Mouse (Mus musculus) lung, adult 2 months (tissue): ENCODE results near the gene H2-T24. TPM values are rescaled to one million over a fixed set of nuclear protein-coding genes. Genes with fewer than 3 reads are reported as not detected.

ENCODE experiments used
- DNase-seq: peaks from one replicate; pipeline ENCODE4 v3.0.0; 2022
- H3K4me1 ChIP-seq: fragments of 200-500 bp; 2 replicates; pipeline ENCODE4 v1.6.1; 2011; ENCODE audit warnings: low read length; ENCODE audit not compliant: control insufficient read depth, insufficient read depth
- H3K4me3 ChIP-seq: fragments of 200-500 bp; replicated peaks from 2 replicates; pipeline ENCODE3; 2011; ENCODE audit warnings: low read depth, mild to moderate bottlenecking, control low read depth, low read length; ENCODE audit errors: extremely low read depth
- CTCF ChIP-seq: fragments of 200-500 bp; IDR thresholded peaks from 2 replicates; pipeline ENCODE4 v1.5.1; 2011; ENCODE audit warnings: mild to moderate bottlenecking, low read length, control low read depth; ENCODE audit not compliant: insufficient read depth
- POLR2A ChIP-seq: fragments of 200-500 bp; IDR thresholded peaks from 2 replicates; pipeline ENCODE4 v1.6.1; 2011; ENCODE audit warnings: low read depth, mild to moderate bottlenecking, control low read depth, low read length, borderline replicate concordance; ENCODE audit errors: extremely low read depth
- WGBS: fragments of 180-500 bp; shearing (Covaris S2); methylation state at CpG from one replicate; pipeline ENCODE4 v1.1.7; 2018; 5-methylcytosine and 5-hydroxymethylcytosine counted together
- polyA plus RNA-seq: library from polyadenylated mRNA; depleted of rRNA; stranded (reverse); fragments of >200 nt; gene quantifications from 2 replicates; pipeline ENCODE4 v1.2.3, GENCODE M21; 2012; rRNA removed

H2-T24 gene
- polyA plus RNA-seq, 1 experiment = 16.5 TPM

- TF ChIP-seq POLR2A (peak; percentile 82), CTCF (no peak)
- Histone ChIP-seq H3K4me3 (peak within 1 kb of the TSS; percentile 90), H3K4me1 (peaks cover 9% of the 10 kb centered on the region; the same call in 1 of the 2 replicates)
- WGBS = under 1% methylated on average over 68 of the region's 68 CpGs
- peak; percentile 100 for DNase-seq
Measured at GRCm38 (mm10) chr17:35969418-35970389, 50.7 kb downstream of the H2-T24 start, which contains the start of gene Abcf1. Gene Abcf1 (minus strand): TSS chr17:35969761.

- peaks cover 9% of the 10 kb centered on the region; the same call in 1 of the 2 replicates for H3K4me1 ChIP-seq
- no peak overlapping the region for H3K4me3 ChIP-seq
- TF ChIP-seq CTCF = no peak
- no peak for TF ChIP-seq POLR2A
- no peak for DNase-seq
- 78% methylated on average over 2 of the region's 2 CpGs for WGBS
Measured at GRCm38 (mm10) chr17:35967621-35968020, 52.7 kb downstream of the H2-T24 start.

DNA sequence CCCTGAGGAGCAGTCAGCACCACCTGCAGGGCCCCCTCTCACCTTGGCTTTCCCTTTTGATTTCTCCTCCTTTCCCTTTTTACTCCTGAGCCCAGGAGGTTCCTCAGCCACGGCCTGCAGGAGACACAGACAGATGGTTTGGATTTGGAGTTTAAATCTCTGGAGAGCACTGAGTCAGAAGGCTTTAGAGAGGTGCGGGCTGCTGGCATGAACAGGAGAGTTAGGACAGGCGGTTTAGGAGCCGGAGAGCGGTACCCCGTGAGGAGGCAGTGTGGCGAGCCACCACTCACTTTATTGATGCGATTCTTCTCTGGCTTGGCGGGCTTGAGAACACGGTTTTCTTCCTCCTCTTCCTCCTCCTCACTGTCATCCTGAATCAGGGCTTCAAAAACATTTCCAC is 57.1 kb downstream of the H2-T24 start:
- Histone ChIP-seq H3K4me1 (0 out of 2 replicates have a peak, but pooled peaks cover under 1% of the 10 kb centered on the region), H3K4me3 (no peak overlapping the region)
- 88% methylated on average over 10 of the region's 10 CpGs for WGBS
- TF ChIP-seq POLR2A (no peak), CTCF (no peak)
- DNase-seq = no peak

- Histone ChIP-seq H3K4me1 (no peaks in the 10 kb centered on the region), H3K4me3 (no peak overlapping the region)
- WGBS = 94% methylated on average over 15 of the region's 15 CpGs
- TF ChIP-seq CTCF (no peak), POLR2A (no peak)
- DNase-seq = no peak
Measured at GRCm38 (mm10) chr17:35958533-35959223, 61.7 kb downstream of the H2-T24 start.

Other genes with a start within 250 kb of the H2-T24 start
- 133 TPM in 2 replicates for gene Ier3, start 198.9 kb downstream of the H2-T24 start, polyA plus RNA-seq
- 81.9 and 89.7 TPM in 2 replicates for gene Flot1, start 197.3 kb downstream of the H2-T24 start, polyA plus RNA-seq
- gene Tubb5, start 182.3 kb downstream of the H2-T24 start, polyA plus RNA-seq = 258 and 298 TPM in 2 replicates
- gene Mdc1, start 179.0 kb downstream of the H2-T24 start, polyA plus RNA-seq = 6.8 and 8.2 TPM in 2 replicates
- 16.5 and 26.2 TPM in 2 replicates for gene Nrm, start 159.2 kb downstream of the H2-T24 start, polyA plus RNA-seq
- 53.9 and 61.5 TPM in 2 replicates for gene Ppp1r18, start 155.0 kb downstream of the H2-T24 start, polyA plus RNA-seq
- gene Dhx16, start 140.7 kb downstream of the H2-T24 start, polyA plus RNA-seq = 62.8 and 70.1 TPM in 2 replicates
- gene 2310061I04Rik, start 123.1 kb downstream of the H2-T24 start, polyA plus RNA-seq = 36.1 and 38.1 TPM in 2 replicates
- gene Atat1, start 110.5 kb downstream of the H2-T24 start, polyA plus RNA-seq = 49.4 and 57.7 TPM in 2 replicates
- 30.4 and 43.8 TPM in 2 replicates for gene Mrps18b, start 104.2 kb downstream of the H2-T24 start, polyA plus RNA-seq
- 27.4 and 28.6 TPM in 2 replicates for gene Ppp1r10, start 104.1 kb downstream of the H2-T24 start, polyA plus RNA-seq
- 56.3 and 60.6 TPM in 2 replicates for gene Abcf1, start 50.8 kb downstream of the H2-T24 start, polyA plus RNA-seq
- 34.1 and 37.1 TPM in 2 replicates for gene Gnl1, start 40.7 kb downstream of the H2-T24 start, polyA plus RNA-seq
- 16.0 and 19.0 TPM in 2 replicates for gene Prr3, start 40.3 kb downstream of the H2-T24 start, polyA plus RNA-seq
- 180 and 232 TPM in 2 replicates for gene H2-T23, start 12.3 kb upstream of the H2-T24 start, polyA plus RNA-seq
- gene H2-T22, start 22.2 kb upstream of the H2-T24 start, polyA plus RNA-seq = 53.9 and 55.1 TPM in 2 replicates
- not detected in 2 replicates for gene Gm6034, start 22.4 kb upstream of the H2-T24 start, polyA plus RNA-seq
- gene Gm11127, start 37.8 kb upstream of the H2-T24 start, polyA plus RNA-seq = not detected in 2 replicates
- 0.22 and 0.29 TPM in 2 replicates for gene Gm19684, start 101.1 kb upstream of the H2-T24 start, polyA plus RNA-seq
- gene Gm7030, start 108.9 kb upstream of the H2-T24 start, polyA plus RNA-seq = not detected in 2 replicates
- 0.62 and 1.2 TPM in 2 replicates for gene Gm8909, start 148.0 kb upstream of the H2-T24 start, polyA plus RNA-seq
- gene H2-T3, start 169.7 kb upstream of the H2-T24 start, polyA plus RNA-seq = 0.05 TPM in 1 of 2 replicates, not detected in the other
- 67.6 and 80.1 TPM in 2 replicates for gene Rpp21, start 237.5 kb upstream of the H2-T24 start, polyA plus RNA-seq